Mouse (Mus musculus): ENCODE data around the gene Sdk2. TPM values are rescaled to one million over a fixed set of nuclear protein-coding genes. Genes with fewer than 3 reads are reported as not detected.
A peak's percentile ranks its signal among the peaks of the same experiment; 100 is the strongest.

Sdk2 gene
- polyA plus RNA-seq (2012; rRNA removed), result 6.5 and 7.4 TPM in 2 replicates

DNA sequence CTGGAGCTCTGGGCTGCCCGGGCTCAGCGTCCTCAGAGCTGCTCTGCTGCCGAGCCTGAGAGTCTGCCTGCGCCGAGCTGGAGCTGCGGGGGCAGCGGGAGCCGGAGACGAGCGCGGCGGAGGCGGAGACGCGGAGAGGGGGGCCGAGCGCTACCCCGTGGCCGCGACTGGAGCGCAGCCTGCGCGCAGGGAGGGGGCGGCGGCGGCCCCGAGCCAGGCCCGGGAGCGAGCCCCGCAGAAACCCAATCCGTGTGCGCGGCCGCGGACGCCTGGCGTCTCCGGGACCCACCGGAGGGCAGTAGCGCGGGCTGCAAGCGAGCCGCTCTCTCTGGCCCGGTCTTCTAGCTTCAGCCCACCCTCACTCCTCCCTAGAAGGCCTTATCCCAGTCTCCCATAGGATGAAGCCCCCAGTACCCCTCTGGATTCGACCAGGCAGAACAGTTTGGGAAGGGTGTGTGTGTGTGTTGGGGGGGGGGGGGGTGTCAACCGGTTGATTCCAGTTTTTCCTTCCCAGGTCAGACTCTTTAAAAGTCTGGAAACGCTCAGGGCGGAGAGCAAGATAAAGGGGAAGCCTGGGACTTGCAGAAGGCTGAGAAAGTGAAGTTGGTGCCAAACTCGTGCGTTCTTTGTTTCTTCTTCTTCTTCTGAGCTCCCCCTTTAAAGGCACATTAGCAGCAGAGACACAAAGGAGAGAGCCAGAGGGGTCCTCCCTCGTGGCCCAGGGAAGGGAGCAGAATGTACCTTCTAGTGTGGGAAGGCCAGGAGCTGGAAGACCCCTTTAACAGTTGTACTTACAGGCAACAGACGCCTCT, at the start of gene Sdk2:
Sdk2 (minus strand) TSS at position 96 of the 812 bp plus-strand sequence.
- peak within 1 kb of the TSS; percentile 76 for H3K4me3 ChIP-seq (ENCODE audit: insufficient read depth, low read length)
- no peaks in the 10 kb centered on the region for H3K4me1 ChIP-seq (ENCODE audit: control insufficient read depth, insufficient read depth, low read length)
- H3K27ac ChIP-seq (ENCODE audit: insufficient read depth, low read length), result peak within 1 kb of the TSS; percentile 51; the same call in 1 of the 2 replicates
- TF ChIP-seq POLR2A (IDR thresholded peaks at IDR 0.05; ENCODE audit: extremely low read depth, insufficient read depth, low read length), result no peak
- TF ChIP-seq CTCF (IDR thresholded peaks at IDR 0.05; ENCODE audit: extremely low read depth, insufficient read depth, low read length), result no peak

DNA sequence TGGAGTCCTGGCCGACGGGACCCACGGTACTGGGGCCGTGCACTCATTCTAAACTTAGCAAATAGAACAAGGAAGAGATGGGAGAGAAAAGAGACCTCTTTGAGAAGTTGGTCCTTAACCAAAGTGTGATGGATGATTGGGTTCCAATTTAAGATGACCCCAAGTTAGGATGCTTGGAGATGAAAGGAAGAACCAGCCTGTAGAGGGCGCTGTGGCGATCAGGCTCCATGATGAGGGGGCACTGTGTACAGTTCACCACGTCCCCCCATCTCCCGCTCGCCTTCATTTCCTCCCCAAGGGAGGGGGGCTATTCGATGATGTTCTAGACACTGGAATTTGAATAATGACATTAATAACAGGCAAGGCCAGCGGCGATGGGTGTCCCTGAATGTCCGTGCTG, 48.2 kb upstream of the Sdk2 start:
- H3K4me1 ChIP-seq (ENCODE audit: control insufficient read depth, insufficient read depth, low read length), result no peaks in the 10 kb centered on the region
- no peak overlapping the region for H3K27ac ChIP-seq (ENCODE audit: insufficient read depth, low read length)
- TF ChIP-seq CTCF (IDR thresholded peaks at IDR 0.05; ENCODE audit: extremely low read depth, insufficient read depth, low read length) (no peak), POLR2A (IDR thresholded peaks at IDR 0.05; ENCODE audit: extremely low read depth, insufficient read depth, low read length) (no peak)

GRCm38 (mm10) chr11:114114674-114115073, 47.8 kb upstream of the Sdk2 start:
- H3K4me3 ChIP-seq (ENCODE audit: insufficient read depth, low read length), result no peak overlapping the region
- no peak overlapping the region for H3K27ac ChIP-seq (ENCODE audit: insufficient read depth, low read length)
- TF ChIP-seq CTCF (IDR thresholded peaks at IDR 0.05; ENCODE audit: extremely low read depth, insufficient read depth, low read length) (peak; percentile 29; the same call in 1 of the 2 replicates), POLR2A (IDR thresholded peaks at IDR 0.05; ENCODE audit: extremely low read depth, insufficient read depth, low read length) (no peak)
- no peaks in the 10 kb centered on the region for H3K4me1 ChIP-seq (ENCODE audit: control insufficient read depth, insufficient read depth, low read length)

More for the DNA sequence above, 48.2 kb upstream of the Sdk2 start:
- H3K4me3 ChIP-seq (ENCODE audit: insufficient read depth, low read length), result no peak overlapping the region

GRCm38 (mm10) chr11:114110851-114111250, 44.0 kb upstream of the Sdk2 start:
- Histone ChIP-seq H3K4me3 (ENCODE audit: insufficient read depth, low read length) (no peak overlapping the region), H3K27ac (ENCODE audit: insufficient read depth, low read length) (no peak overlapping the region), H3K4me1 (ENCODE audit: control insufficient read depth, insufficient read depth, low read length) (no peaks in the 10 kb centered on the region)
- no peak for TF ChIP-seq POLR2A (IDR thresholded peaks at IDR 0.05; ENCODE audit: extremely low read depth, insufficient read depth, low read length)
- TF ChIP-seq CTCF (IDR thresholded peaks at IDR 0.05; ENCODE audit: extremely low read depth, insufficient read depth, low read length), result no peak

DNA sequence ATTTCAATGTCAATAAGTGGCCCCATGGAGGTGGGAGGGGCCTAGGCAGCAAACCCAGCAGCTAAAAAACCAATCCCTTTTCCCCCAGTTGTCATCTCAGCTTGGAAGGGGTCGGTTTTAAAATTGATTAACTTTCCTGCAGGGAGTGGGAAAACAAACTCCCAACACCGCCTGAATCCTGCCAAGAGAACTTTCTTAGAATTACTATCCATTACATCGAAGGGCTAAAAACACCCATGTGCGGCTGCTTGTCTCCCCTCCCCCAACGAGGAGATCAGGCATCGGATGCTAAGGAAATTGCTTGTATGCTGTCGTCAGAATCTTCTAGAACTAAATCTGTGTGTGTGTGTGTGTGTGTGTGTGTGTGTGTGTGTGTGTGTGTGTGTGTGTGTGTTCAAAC, 26.8 kb upstream of the Sdk2 start:
- Histone ChIP-seq H3K4me3 (ENCODE audit: insufficient read depth, low read length) (no peak overlapping the region), H3K4me1 (ENCODE audit: control insufficient read depth, insufficient read depth, low read length) (no peaks in the 10 kb centered on the region; the same call in 1 of the 2 replicates), H3K27ac (ENCODE audit: insufficient read depth, low read length) (no peak overlapping the region)
- TF ChIP-seq POLR2A (IDR thresholded peaks at IDR 0.05; ENCODE audit: extremely low read depth, insufficient read depth, low read length), result no peak
- TF ChIP-seq CTCF (IDR thresholded peaks at IDR 0.05; ENCODE audit: extremely low read depth, insufficient read depth, low read length), result no peak

- TF ChIP-seq CTCF (IDR thresholded peaks at IDR 0.05; ENCODE audit: extremely low read depth, insufficient read depth, low read length) (no peak), POLR2A (IDR thresholded peaks at IDR 0.05; ENCODE audit: extremely low read depth, insufficient read depth, low read length) (no peak)
- Histone ChIP-seq H3K27ac (ENCODE audit: insufficient read depth, low read length) (no peak overlapping the region), H3K4me1 (ENCODE audit: control insufficient read depth, insufficient read depth, low read length) (no peaks in the 10 kb centered on the region; the same call in 1 of the 2 replicates), H3K4me3 (ENCODE audit: insufficient read depth, low read length) (no peak overlapping the region)
Measured at GRCm38 (mm10) chr11:114093175-114093574, 26.3 kb upstream of the Sdk2 start.

GRCm38 (mm10) chr11:114080606-114081005, 13.8 kb upstream of the Sdk2 start:
- Histone ChIP-seq H3K4me1 (ENCODE audit: control insufficient read depth, insufficient read depth, low read length) (no peaks in the 10 kb centered on the region), H3K4me3 (ENCODE audit: insufficient read depth, low read length) (no peak overlapping the region), H3K27ac (ENCODE audit: insufficient read depth, low read length) (no peak overlapping the region)
- no peak for TF ChIP-seq CTCF (IDR thresholded peaks at IDR 0.05; ENCODE audit: extremely low read depth, insufficient read depth, low read length)
- TF ChIP-seq POLR2A (IDR thresholded peaks at IDR 0.05; ENCODE audit: extremely low read depth, insufficient read depth, low read length), result no peak

GRCm38 (mm10) chr11:114072644-114073043, 5.8 kb upstream of the Sdk2 start:
- no peaks in the 10 kb centered on the region for H3K4me1 ChIP-seq (ENCODE audit: control insufficient read depth, insufficient read depth, low read length)
- H3K4me3 ChIP-seq (ENCODE audit: insufficient read depth, low read length), result no peak overlapping the region
- TF ChIP-seq CTCF (IDR thresholded peaks at IDR 0.05; ENCODE audit: extremely low read depth, insufficient read depth, low read length) (no peak), POLR2A (IDR thresholded peaks at IDR 0.05; ENCODE audit: extremely low read depth, insufficient read depth, low read length) (no peak)
- H3K27ac ChIP-seq (ENCODE audit: insufficient read depth, low read length), result no peak overlapping the region

DNA sequence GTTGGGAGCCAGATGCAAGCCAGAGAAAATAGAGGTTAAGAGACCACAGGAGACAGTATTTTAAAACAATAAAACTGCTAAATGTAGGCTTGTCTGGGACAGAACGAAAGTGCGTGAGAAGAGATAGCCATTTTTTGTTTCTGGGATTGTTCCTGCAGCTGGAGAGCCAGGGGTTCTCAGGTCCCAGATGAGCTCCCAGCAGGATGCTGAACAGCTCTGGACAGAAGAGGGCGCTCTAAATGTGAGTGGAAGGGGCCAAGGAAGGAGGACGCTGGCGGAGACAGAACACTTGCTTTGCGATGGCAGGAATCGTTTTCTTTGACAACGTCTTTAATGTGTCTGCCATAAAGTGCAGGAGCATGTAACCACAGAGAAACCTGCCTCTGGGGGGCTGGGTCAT, 5.2 kb upstream of the Sdk2 start:
- no peak overlapping the region for H3K4me3 ChIP-seq (ENCODE audit: insufficient read depth, low read length)
- H3K27ac ChIP-seq (ENCODE audit: insufficient read depth, low read length), result no peak overlapping the region
- TF ChIP-seq POLR2A (IDR thresholded peaks at IDR 0.05; ENCODE audit: extremely low read depth, insufficient read depth, low read length) (no peak), CTCF (IDR thresholded peaks at IDR 0.05; ENCODE audit: extremely low read depth, insufficient read depth, low read length) (peak; percentile 56)
- no peaks in the 10 kb centered on the region for H3K4me1 ChIP-seq (ENCODE audit: control insufficient read depth, insufficient read depth, low read length)

DNA sequence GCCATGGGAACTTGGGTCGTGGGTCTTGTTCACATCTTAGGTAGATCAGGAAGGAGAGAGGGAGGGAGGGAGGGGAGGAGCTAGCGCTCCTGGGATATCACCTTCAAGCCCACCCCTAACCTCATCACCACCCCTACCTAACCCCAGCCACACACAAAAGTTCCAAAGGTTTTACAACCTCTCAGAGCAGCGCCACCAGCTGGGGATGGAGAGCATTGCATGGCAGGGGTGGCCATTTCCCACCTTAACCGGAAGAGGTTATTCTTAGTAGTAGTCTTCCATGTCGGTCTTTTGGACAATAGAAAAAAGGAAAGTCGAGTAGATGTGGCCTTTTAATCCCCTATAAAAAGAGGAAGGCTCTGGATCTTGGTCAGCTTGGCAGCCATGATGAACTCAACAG, 4.0 kb upstream of the Sdk2 start:
- Histone ChIP-seq H3K27ac (ENCODE audit: insufficient read depth, low read length) (no peak overlapping the region), H3K4me3 (ENCODE audit: insufficient read depth, low read length) (no peak overlapping the region), H3K4me1 (ENCODE audit: control insufficient read depth, insufficient read depth, low read length) (no peaks in the 10 kb centered on the region)
- TF ChIP-seq POLR2A (IDR thresholded peaks at IDR 0.05; ENCODE audit: extremely low read depth, insufficient read depth, low read length) (no peak), CTCF (IDR thresholded peaks at IDR 0.05; ENCODE audit: extremely low read depth, insufficient read depth, low read length) (0 out of 2 replicates have a peak, but pooled peaks have one; percentile 11)

Measured in cortical plate, adult 2 months (tissue).